Mouse (Mus musculus) yolk sac, embryonic 10.5 days (tissue): ENCODE data around the gene Sucla2.

Experiments
- DNase-seq: peaks from one replicate; pipeline ENCODE4 v3.0.0-alpha.2; 2017; ENCODE audit warnings: low spot score

Sucla2 gene

DNA sequence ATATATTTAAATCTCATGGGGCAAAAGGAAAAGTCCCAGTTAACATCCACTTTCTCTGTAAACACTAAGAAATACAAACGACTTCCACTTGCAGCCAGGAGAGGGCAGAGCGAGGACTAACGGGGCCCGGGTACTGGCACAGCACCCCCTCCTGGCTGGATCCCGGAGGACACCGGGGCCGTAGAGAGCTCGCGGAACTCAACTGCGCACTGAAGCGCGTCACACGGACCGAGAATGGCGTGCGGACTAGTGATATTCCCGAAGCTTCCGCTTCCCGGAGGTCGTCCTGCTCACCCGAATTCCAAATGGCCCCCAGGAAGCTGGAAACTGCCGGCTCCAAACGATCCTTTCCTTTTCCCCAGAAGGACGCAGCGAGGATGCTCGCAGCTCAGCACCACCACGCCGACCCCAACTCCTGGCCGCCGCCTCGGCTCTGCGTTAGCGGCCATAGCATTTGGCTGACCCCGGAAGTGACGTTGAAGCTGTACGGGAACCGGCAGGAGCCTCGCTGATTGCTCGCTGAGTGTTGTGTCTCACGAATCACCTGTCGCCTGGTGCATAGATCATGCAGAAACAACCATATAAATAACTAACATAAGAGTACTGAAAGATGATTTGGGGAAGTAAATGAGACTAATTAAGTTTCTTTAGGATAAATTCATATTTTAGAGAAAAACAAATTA is at the start of gene Sucla2:
Gene Sucla2 (plus strand): TSS at position 554 of the 683 bp plus-strand sequence.
- peak; percentile 94 for DNase-seq

DNA sequence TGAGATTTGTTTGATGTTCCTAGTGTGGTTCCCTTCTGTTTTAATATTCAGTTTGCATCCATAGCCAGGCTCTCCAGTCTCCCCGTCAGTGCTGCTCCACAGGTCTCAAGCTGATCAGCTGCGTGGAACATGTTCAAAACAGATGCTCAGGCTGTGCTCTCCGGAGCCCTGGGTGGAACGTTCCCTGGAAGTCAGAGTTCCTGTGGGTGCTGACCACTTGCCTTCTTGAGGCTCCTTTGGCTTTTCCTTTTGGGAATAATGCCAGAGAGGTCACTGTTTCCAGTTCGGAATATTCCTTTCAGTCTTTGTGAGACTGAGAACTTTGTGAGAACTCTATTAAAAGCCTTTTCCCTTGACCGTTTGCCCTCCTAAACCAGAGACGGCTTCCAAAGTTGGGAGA is 49.6 kb upstream of the Sucla2 start:
- no peak for DNase-seq

DNA sequence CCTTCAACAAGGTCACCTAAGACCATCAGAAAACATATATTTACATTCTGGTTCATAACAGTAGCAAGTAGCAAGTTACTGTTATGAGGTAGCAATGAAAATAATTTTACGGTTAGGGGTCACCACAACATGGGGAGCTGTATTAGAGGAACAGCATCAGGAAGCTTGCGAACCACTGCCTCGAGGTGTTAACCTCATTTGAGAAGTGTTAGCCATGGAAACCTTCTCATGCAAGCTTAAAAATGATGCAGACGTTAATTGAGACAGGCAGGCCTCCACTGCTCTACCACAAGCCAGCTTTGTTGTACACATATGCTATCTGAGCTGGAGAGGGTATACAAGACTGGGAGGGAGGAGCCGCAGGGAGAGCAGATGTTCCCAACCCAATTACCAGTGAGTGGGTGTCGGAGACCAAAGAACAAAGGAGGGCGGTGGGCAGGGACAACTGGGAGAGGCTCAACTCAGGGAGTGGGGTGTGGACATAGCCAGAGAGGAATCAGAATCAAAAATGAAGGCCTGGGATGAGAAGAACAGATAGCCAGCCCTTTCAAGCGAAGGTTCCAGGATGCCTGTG is 48.7 kb upstream of the Sucla2 start:
- no peak for DNase-seq

DNA sequence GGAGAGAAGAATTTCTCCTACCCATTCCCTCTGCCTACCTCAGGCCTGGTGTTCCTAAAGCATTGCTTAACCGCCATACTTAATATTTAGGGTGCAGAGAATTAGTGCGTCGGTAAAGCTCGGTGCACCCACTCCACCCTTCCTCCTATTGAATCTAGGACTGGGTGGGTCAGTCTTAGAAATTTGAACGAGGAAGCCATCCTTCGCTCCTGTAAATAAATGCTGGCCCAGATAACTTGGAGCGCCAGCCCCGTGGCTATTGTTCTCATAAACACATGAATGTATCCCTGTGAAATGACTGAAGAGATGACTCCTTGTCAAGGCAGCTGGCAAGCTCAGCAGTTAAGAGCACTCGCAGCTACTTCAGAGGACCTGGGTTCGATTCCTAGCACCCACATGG is 48.0 kb upstream of the Sucla2 start:
- DNase-seq = no peak

DNA sequence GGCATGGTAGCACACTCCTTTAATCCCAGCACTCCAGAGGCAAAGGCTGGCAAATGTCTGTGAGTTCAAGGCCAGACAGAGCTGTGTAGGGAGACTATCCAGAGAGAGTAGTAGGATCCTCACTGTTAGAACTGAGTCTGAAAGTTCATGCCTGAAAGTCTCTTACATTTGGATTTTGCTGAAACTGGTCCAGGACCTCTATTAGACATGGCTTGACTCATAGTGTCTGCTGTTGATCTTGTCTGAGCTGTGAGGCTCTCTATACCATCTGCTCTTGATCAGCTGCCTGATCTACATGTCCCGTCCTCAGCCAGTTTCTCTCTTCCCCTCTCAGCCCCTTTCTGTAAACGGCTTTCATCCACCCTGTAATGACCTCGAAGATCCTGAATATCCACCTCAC is 46.8 kb upstream of the Sucla2 start:
- DNase-seq = no peak

DNA sequence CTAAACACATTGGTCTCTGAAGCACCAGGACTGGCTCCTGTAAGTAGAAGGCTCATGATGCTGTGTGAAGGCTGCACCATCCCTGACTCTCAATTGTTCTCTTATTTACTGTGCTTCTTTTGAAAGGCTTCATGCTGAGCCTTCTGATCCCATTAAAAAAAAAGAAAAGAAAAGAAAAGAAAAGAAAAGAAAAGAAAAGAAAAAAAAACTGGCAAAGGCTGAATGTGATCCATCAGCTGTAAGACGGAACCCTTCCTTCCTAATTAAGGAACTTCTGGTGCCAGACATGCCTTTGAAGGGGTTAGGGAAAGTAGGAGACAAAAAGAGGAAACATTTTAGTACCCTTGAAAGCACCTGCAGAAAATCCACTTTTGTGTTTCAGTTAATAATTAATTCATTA is 45.3 kb upstream of the Sucla2 start:
- DNase-seq = no peak

DNA sequence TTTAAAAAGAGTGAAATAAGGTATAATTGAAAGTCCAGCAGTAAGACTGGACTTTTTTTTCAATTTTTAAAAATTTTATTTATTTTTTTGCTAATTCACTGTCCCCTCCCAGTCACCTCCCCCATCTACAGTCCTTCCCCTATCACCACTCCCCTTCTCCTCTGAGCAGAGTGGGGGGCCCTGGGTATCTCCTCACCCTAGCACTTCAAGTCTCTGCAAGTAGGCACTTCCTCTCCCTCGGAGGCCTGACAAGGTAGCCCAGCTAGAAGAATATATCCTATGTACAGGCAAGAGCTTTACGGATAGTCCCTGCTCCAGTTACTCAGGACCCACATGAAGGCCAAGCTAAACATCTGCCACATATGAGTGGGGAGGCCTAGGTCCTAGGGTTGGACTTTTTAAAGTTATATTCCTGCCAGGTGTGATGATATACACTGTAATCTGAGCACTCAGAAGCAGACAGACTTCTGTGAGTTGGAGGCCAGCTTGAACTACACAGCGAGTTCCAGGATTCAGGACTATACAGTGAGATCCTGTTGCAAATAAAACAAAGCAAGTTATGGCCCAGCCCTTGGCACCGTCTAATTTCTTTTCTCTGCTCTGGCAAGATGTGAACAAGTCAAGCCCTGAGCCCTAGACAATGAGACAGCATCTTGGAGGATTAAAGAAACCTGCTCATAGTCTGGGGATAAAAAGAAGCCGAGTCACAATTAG is 41.4 kb upstream of the Sucla2 start:
- no peak for DNase-seq

DNA sequence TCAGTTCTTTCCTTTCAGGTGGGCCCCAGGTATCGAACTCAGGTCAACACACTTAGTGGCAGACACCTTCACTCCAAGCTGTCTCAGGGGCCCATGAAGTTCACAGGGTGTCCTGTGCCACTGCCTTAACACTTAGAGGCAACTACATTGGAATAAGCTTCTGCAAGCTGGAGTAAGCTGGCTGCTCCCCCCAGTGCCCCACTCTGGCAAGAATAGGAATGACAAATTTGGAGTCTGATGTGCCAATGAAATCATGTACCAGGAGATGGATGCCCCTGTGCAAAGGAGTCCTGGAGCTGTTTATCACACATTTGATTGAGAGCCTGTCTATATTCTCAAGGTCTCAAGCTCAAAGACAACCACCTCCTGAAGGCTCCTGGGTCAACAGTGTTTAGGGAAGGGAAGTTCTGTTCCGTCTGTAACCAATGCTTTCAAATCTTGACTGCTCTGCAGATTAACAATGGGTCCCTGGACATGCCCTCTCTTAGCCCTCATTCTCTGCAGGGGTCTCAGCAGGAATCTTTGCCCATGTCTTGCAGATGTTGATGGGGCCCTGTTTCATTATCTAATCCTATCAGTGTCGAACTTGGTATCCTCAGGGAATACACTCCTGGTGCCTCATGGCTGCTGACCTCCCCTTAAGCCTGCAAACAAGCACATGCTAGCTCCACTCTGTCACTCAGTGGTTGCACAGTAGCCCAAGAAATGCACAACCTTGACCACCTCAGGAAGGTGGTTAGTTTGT is 40.6 kb upstream of the Sucla2 start:
- DNase-seq = no peak

DNA sequence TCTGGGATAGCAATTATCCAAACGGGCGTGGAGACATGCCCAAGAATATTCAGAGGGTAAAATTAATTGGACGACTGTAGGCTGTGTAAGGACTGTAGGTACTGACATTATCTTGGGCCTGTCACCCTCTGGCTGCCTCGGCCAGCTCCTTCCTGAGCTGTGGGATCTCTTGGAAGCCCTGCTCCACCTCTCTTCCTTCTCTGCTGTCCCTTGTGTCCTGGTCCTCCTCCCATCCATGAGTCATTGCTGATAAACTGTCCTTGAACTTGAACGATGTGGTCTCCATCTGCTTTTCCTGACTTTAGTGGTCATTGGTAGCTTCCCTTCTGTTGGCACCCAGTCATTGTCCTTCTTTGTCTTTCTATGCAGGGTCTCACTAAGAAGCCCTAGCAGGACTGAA is 38.5 kb upstream of the Sucla2 start:
- no peak for DNase-seq

DNA sequence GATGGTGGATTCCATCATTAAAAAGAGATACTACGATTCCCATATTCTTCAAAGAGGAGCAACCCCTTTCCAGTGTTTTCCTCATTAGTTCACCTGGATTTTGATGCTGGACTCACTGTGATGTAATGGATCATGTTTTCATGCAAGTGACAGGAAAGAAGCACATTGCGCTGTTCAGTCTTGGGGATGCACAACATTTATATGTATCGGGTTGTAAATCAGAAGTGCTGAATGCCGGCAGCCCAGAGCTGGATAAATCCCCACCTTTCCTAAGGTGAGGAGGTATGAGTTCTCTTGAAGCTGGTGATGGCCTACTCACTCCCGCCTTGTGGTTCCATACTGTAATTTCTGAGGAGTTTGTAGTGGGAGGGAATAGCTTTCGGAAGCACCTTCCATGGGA is 31.8 kb upstream of the Sucla2 start:
- DNase-seq = no peak

DNA sequence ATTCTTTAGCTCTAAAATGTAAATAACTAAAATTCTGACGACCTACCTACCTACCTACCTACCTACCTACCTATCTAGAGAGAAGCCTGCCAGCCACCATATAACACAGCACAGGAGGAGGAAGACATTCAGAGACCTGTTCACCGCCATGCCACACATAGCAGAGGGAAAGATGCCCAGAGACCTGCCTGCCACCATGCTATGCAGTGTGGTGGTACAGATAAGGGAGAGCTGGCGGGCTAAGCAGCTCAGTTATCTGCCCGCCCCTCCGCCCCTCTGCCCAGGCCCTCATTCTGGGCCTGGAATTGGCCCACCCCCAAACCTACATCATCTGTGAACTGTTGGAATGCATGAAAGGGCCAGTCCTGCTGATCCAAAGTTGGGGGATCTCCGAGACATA is 31.0 kb upstream of the Sucla2 start:
- DNase-seq = no peak

DNA sequence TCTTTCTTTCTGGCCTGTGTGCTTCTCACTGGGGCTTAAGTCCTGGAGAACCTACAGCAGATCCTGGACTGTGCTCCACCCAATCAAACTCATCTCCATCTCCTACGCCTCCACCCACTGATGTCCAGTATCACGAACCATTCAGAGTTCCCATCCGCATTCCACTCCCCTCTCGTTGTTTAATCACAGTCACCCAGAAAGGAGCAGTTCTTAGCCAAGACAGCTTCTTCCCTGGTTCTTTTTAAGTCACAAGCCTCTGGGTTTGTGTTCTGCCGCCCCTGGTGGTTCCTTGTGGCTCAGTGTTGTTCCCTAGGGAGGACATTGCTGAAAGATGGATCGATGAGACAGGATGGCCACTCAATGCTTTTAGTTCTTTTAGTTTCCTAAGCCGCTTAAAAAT is 29.4 kb upstream of the Sucla2 start:
- DNase-seq = no peak

DNA sequence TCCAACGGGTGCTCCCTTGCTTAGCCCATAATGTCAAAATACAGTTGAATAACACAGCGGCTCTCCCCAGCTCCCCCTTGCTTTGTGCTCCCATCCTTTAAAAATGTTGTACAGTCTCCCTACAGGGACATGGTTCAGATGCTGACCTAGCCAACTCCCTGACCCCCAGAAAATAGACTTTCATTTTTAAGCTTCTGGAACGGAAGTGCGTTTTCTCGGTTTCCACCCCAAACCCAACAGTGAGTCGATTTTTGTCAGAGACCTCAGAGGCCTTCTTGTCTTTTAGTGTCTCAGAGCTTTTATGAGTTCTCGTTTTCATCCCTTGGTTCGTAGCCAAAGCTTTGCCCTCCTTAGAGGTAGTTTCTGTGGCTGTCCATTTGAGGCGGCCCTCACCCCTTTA is 23.8 kb upstream of the Sucla2 start:
- no peak for DNase-seq

DNA sequence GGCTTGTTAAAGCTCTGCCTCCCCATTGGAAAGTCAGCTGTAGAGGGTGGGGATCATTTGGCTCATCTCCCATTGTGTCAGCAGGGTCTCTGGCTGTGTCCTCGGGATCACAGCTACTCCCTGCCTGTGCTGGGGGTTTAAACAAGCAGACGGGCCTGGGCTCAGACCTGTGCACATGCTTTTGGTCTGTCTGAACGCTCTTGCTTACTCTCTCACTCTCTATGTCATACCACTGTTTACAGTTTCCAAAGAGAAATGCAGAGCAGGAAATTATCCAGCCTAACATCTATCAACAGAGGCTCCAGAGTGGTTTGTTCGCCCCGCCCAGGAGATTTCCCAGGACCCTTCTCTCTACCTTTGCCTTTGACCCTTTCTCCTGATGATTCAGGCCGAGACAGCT is 23.4 kb upstream of the Sucla2 start:
- no peak for DNase-seq

DNA sequence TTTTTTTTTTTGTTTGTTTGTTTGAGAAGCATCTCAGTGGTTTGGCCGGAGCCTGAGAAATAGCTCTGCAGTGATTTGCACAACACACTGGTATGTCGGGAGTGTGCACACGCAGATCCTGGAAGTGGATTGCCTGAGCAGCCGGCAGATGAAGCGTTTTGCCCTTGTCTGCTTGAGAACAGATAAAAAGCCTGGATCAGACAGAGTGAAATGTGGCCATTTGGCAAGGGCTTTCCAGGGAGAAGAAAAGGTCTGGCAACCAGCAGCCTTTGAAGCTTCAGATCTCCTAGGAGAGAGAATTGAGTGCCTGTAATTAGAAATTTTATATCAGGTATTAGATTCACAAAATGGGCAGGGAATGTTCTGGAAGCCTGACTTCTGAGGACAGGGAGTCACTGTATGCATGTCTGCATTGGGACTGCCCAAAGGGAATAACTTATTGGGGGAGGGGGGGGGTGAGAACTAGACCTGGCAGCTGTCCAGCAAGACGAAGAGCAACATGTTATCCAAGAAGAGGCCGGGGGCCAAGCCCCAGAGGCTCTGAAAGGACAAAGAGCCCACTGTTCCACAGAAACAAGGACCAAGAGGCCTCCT is 22.4 kb upstream of the Sucla2 start:
- no peak for DNase-seq

DNA sequence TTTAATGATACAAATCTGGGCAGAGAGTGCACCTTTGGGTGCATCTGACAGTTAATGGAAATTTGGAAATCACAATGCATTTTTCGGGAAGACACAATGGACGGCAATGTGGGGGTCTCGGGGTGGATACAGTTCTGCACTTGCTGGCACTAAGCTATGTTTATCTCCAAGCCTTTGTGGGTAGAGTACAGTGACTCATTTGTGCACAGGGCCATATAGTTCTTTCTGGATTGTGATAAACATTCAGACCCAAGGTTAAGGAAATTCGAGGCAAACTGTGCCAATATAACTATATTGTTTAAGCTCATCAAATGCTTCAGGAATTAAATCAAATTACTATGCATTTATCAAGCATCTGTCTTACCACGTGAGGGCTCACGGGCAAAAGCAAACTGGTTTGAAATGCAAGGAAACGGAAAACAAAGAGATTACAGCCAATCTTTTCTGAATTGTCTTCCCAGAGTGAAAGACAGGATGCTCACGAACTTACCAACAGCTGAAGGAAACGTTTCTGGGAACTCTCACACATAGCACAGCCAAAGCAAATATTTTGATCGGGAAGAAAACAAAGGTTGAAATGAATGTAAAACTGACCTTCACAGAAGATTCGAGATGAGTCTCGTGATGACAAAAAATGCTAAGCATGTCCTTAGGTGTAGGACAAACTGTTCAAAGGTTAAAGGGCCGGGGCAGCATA is 21.7 kb upstream of the Sucla2 start:
- DNase-seq = no peak

DNA sequence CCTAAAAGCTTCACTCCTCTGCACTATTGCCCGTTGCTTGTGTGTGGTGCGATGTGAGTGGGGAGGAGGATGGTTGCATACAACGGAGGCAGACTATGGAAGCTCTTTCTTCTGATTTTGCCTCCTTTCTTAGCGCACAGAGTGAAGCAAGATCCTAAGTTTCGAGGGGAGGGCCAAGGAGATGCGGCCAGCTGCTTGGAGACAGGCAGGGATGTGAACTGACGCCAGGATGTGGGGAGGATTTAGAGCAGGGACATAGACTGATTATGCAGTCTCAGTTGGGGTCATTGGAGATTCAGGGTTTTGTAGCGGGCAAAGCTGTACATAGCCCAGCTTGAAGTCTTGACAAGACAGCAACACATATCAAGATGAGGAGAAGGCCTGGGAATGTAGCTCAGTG is 18.8 kb upstream of the Sucla2 start:
- no peak for DNase-seq

DNA sequence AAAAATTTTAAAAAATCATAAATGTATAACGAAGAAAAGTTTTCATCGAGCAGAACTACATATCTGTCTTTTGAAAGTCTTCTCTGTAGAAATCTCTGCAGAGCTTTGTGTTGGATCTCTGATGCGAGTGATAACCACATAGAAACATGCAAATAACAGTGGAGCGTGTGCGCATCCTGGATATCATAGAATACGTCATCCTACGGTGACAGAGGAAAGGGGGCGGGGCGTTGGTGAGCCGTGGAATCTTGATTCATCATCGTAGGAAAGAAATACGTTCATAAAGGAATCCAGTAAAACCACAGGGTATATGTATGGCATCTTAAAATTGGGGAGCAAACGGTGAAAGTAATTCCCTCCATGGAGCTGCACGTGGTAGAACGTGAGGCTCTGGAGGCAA is 17.9 kb upstream of the Sucla2 start:
- DNase-seq = no peak

DNA sequence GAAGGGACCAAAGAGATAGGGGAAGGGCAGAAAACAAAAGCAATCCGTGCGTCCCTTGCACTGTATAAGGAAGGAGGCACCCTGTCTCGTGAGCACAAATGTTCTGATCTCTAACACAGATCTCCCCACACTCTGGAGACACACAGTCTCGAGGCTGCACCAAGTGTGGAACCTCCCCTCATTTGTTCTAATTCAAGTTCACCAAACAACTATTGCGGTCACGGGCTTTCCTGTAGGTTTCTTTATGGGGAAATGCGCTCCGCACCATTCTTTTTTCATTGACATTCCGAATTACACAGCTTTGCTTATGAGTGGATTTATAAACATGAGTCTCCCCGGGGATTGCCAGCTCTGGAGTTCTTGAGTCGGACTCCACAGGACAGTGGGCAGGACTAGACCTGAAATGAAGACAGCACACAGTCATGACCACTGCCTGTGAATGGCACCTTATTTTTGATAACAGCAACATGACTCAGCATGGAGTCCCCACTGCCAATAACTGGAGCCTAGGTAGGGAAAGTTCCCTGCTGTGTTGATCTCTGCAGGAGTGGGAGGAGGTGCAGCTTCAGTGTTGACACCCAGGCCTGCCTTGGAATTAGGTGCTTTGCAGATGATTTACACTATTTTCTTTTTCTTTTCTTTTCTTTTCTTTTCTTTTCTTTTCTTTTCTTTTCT is 17.3 kb upstream of the Sucla2 start:
- DNase-seq = no peak

DNA sequence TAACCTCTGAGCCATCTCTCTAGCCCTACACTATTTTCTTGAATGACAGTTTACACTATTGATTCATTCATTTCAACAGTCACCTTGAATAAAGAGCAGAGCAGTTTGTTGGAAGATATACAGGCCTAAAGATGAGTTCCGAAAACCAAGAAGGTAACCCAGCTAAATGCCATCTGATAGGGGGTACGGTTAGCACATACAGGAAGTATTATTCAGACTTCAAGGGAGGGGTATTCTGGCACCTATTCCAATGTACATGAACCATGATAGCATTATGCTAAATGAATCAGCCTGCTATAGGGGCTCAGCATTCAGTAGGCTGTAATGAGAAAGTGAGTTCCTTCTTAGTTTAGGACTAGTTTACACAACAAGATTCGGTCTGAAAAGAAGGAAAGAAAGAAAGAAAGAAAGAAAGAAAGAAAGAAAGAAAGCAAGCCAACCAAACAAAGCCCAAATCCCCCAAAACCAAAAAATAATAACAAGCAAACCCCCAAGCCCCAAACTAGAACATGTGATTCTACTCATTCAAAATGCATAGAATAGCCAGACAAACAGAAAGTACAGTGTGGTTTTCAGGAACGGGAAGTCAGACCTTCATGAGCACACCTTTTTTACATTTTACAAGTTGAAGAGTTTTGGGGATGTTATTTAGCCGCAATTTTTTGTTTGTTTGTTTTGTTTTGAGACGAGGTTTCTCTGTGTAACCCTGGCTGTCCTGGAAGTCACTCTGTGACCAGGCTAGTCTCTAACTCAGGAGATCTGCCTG is 16.3 kb upstream of the Sucla2 start:
- DNase-seq = no peak
